Mouse (Mus musculus) kidney, adult 2 months (tissue): ENCODE data around the gene Hoxa3.

ENCODE experiments used
- CTCF ChIP-seq: fragments of 200-500 bp; conservative IDR thresholded peaks from 2 replicates; pipeline ENCODE4 v1.5.1; 2011; ENCODE audit warnings: low read depth, mild to moderate bottlenecking, control low read depth, low read length, moderate library complexity, mixed read lengths; ENCODE audit not compliant: insufficient read depth, insufficient read length
- POLR2A ChIP-seq: fragments of 200-500 bp; IDR thresholded peaks from one replicate; pipeline ENCODE4 v1.6.1; 2011; ENCODE audit warnings: low read depth, low read length, control low read depth

GRCm38 (mm10) chr6:52184668-52185067 lies 28.5 kb downstream of the Hoxa3 start:
- TF ChIP-seq CTCF, result no peak
- no peak for TF ChIP-seq POLR2A
